Mouse (Mus musculus) neural tube, embryonic 14.5 days (tissue): ENCODE measurements around the gene Dpep2nb. TPM values are rescaled to one million over a fixed set of nuclear protein-coding genes. Genes with fewer than 3 reads are reported as not detected.

Experiments used
- ATAC-seq: fragments of 200-750 bp; cut with Nextera tagmentation; 2 replicates; pipeline ENCODE4 v1.8.0; 2017; ENCODE audit warnings: low read depth, mild to moderate bottlenecking, moderate TSS enrichment, moderate library complexity
- H3K27ac ChIP-seq: fragments of 300-500 bp; sonication (generic); 2 replicates; pipeline ENCODE4 v1.5.1; 2014; ENCODE audit warnings: low read depth, mild to moderate bottlenecking, control low read depth, low read length, moderate library complexity, mixed read lengths
- H3K27me3 ChIP-seq: fragments of 300-500 bp; sonication (generic); 2 replicates; pipeline ENCODE4 v1.6.1; 2014; ENCODE audit warnings: low read length; ENCODE audit not compliant: control insufficient read depth, insufficient read depth
- H3K36me3 ChIP-seq: fragments of 300-500 bp; sonication (generic); 2 replicates; pipeline ENCODE4 v1.6.1; 2014; ENCODE audit warnings: low read length, mixed read lengths; ENCODE audit not compliant: control insufficient read depth, insufficient read depth
- H3K4me1 ChIP-seq: fragments of 300-500 bp; sonication (generic); 2 replicates; pipeline ENCODE4 v1.6.1; 2014; ENCODE audit warnings: low read length; ENCODE audit not compliant: control insufficient read depth, insufficient read depth
- H3K4me2 ChIP-seq: fragments of 300-500 bp; sonication (generic); 2 replicates; pipeline ENCODE4 v1.6.1; 2014; ENCODE audit warnings: mild to moderate bottlenecking, low read depth, low read length, control low read depth
- H3K4me3 ChIP-seq: fragments of 300-500 bp; sonication (generic); 2 replicates; pipeline ENCODE4 v1.5.1; 2014; ENCODE audit warnings: low read depth, low read length, control low read depth, mixed read lengths
- H3K9ac ChIP-seq: fragments of 300-500 bp; sonication (generic); replicated peaks from 2 replicates; pipeline ENCODE4 v1.6.1; 2014; ENCODE audit warnings: low read depth, mild to moderate bottlenecking, control low read depth, low read length, mixed read lengths
- H3K9me3 ChIP-seq: fragments of 300-500 bp; sonication (generic); 2 replicates; pipeline ENCODE4 v1.6.1; 2016; ENCODE audit warnings: low read length; ENCODE audit not compliant: control insufficient read depth
- WGBS: fragments of 180-500 bp; shearing (Covaris S2); extraction: QIAGEN DNeasy Blood & Tissue Kit; methylation state at CpG from one replicate; pipeline ENCODE4 v1.1.7; 2014; 5-methylcytosine and 5-hydroxymethylcytosine counted together
- polyA plus RNA-seq: library from polyadenylated mRNA; unstranded; fragments of >200 nt; fragmentation: Nextera tagmentation; extraction: Ambion mirVana; gene quantifications from 2 replicates; pipeline ENCODE4 v1.2.1, GENCODE M21; 2014

The Dpep2nb gene
- polyA plus RNA-seq, 1 experiment from 2014 or later = 0.31 TPM

- no peak overlapping the region for H3K27ac ChIP-seq
- H3K4me1 ChIP-seq = no peaks in the 10 kb centered on the region
- H3K27me3 ChIP-seq = peaks cover 5% of the 10 kb centered on the region
- H3K9ac ChIP-seq = no peak overlapping the region
- no peaks in the 10 kb centered on the region for H3K36me3 ChIP-seq
- ATAC-seq = no peak
- 77% methylated on average over 8 of the region's 8 CpGs for WGBS
- no peak overlapping the region for H3K4me3 ChIP-seq
- no peaks in the 10 kb centered on the region for H3K9me3 ChIP-seq
- H3K4me2 ChIP-seq = no peak overlapping the region
Observed at GRCm38 (mm10) chr8:105971019-105971720, 34.6 kb downstream of the Dpep2nb start.

DNA sequence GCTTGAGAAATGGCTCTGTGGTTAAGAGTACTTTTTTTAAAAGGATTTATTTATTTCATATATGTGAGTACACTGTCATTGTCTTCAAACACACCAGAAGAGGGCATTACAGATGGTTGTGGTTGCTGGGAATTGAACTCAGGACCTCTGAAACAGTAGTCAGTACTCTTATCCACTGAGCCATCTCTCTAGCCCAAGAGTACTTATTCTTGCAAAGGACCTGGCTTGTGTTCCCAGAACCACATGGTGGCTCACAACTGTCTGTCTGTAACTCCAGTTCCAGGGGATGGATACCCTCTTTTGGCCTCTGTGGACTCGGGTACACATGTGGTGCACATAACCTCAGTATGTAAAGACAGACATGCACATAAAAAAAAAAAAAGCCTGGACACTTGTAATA is 36.4 kb downstream of the Dpep2nb start:
- H3K36me3 ChIP-seq = no peaks in the 10 kb centered on the region
- ATAC-seq = no peak
- WGBS = 70% methylated on average over 1 of the region's 1 CpGs
- H3K27ac ChIP-seq = no peak overlapping the region
- H3K27me3 ChIP-seq = peaks cover 12% of the 10 kb centered on the region
- H3K4me2 ChIP-seq = no peak overlapping the region
- no peak overlapping the region for H3K9ac ChIP-seq
- no peaks in the 10 kb centered on the region for H3K9me3 ChIP-seq
- 0 out of 2 replicates have a peak, but pooled peaks cover 2% of the 10 kb centered on the region for H3K4me1 ChIP-seq
- no peak overlapping the region for H3K4me3 ChIP-seq

- Histone ChIP-seq H3K4me3 (no peak overlapping the region), H3K9me3 (no peaks in the 10 kb centered on the region), H3K4me2 (no peak overlapping the region), H3K4me1 (0 out of 2 replicates have a peak, but pooled peaks cover 2% of the 10 kb centered on the region), H3K27ac (no peak overlapping the region), H3K36me3 (no peaks in the 10 kb centered on the region), H3K27me3 (peaks cover 12% of the 10 kb centered on the region), H3K9ac (no peak overlapping the region)
- ATAC-seq = no peak
- 8% methylated on average over 19 of the region's 19 CpGs for WGBS
Observed at GRCm38 (mm10) chr8:105966692-105967311, 39.0 kb downstream of the Dpep2nb start.

DNA sequence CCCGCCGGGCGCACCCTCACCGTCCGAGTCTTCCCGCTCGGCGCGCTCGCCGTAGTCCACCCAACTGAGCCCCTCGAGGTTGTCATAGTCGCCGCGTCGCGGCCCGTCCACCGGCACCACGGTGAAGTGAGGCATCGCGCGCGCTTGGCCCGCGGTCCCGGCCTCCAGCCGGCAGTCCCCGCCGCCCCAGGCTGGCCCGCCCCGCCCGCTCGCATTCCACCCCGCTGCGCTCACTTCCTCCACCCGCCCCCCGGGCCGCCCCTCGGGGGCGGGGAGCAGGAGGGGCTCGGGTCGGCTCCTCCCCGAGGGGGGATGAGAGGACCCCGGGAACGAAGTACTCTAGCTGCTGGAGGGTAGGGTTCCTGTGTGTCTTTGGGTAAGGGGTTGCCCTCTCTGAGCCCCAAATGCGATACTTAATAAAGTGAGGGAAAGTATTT is 39.9 kb downstream of the Dpep2nb start, which contains the start of gene Slc12a4:
Gene Slc12a4 (minus strand): TSS at position 193 of the 437 bp plus-strand sequence.
- Histone ChIP-seq H3K4me1 (0 out of 2 replicates have a peak, but pooled peaks cover 2% of the 10 kb centered on the region), H3K27me3 (peaks cover 12% of the 10 kb centered on the region), H3K4me3 (peak within 1 kb of the TSS; percentile 41), H3K4me2 (peak within 1 kb of the TSS; percentile 48), H3K27ac (no peak within 1 kb of the TSS), H3K9ac (peak within 1 kb of the TSS; percentile 44), H3K36me3 (no peaks in the 10 kb centered on the region), H3K9me3 (no peaks in the 10 kb centered on the region)
- WGBS = 0% methylated on average over 39 of the region's 47 CpGs
- ATAC-seq = peak; percentile 75

- Histone ChIP-seq H3K4me1 (0 out of 2 replicates have a peak, but pooled peaks cover 2% of the 10 kb centered on the region), H3K27ac (no peak overlapping the region), H3K9ac (peak overlapping the region; percentile 44), H3K4me3 (peak overlapping the region; percentile 41), H3K4me2 (peak overlapping the region; percentile 48), H3K36me3 (no peaks in the 10 kb centered on the region), H3K9me3 (no peaks in the 10 kb centered on the region), H3K27me3 (peaks cover 12% of the 10 kb centered on the region)
- ATAC-seq = peak; percentile 72
- WGBS = 3% methylated on average over 40 of the region's 40 CpGs
Observed at GRCm38 (mm10) chr8:105965266-105965904, 40.4 kb downstream of the Dpep2nb start.

- H3K9me3 ChIP-seq = no peaks in the 10 kb centered on the region
- H3K4me2 ChIP-seq = peak overlapping the region; percentile 48
- peaks cover 12% of the 10 kb centered on the region for H3K27me3 ChIP-seq
- no peaks in the 10 kb centered on the region for H3K36me3 ChIP-seq
- no peak overlapping the region for H3K9ac ChIP-seq
- ATAC-seq = no peak
- H3K27ac ChIP-seq = no peak overlapping the region
- WGBS = 76% methylated on average over 12 of the region's 12 CpGs
- peak overlapping the region; percentile 41 for H3K4me3 ChIP-seq
- H3K4me1 ChIP-seq = 0 out of 2 replicates have a peak, but pooled peaks cover 2% of the 10 kb centered on the region
Observed at GRCm38 (mm10) chr8:105964506-105965265, 41.1 kb downstream of the Dpep2nb start.

GRCm38 (mm10) chr8:105961536-105961935 is 44.2 kb downstream of the Dpep2nb start:
- 0 out of 2 replicates have a peak, but pooled peaks cover 2% of the 10 kb centered on the region for H3K4me1 ChIP-seq
- no peak overlapping the region for H3K4me2 ChIP-seq
- no peak overlapping the region for H3K9ac ChIP-seq
- no peaks in the 10 kb centered on the region for H3K36me3 ChIP-seq
- WGBS = 92% methylated on average over 10 of the region's 10 CpGs
- H3K27me3 ChIP-seq = peaks cover 7% of the 10 kb centered on the region
- no peak for ATAC-seq
- no peak overlapping the region for H3K4me3 ChIP-seq
- H3K9me3 ChIP-seq = no peaks in the 10 kb centered on the region
- no peak overlapping the region for H3K27ac ChIP-seq

- WGBS = 83% methylated on average over 14 of the region's 14 CpGs
- H3K27ac ChIP-seq = no peak overlapping the region
- H3K9ac ChIP-seq = no peak overlapping the region
- no peaks in the 10 kb centered on the region for H3K36me3 ChIP-seq
- 0 out of 2 replicates have a peak, but pooled peaks cover 2% of the 10 kb centered on the region for H3K4me1 ChIP-seq
- H3K4me2 ChIP-seq = no peak overlapping the region
- no peak for ATAC-seq
- H3K9me3 ChIP-seq = no peaks in the 10 kb centered on the region
- no peak overlapping the region for H3K4me3 ChIP-seq
- H3K27me3 ChIP-seq = peaks cover 7% of the 10 kb centered on the region
Observed at GRCm38 (mm10) chr8:105961101-105961500, 44.7 kb downstream of the Dpep2nb start.
